Mouse (Mus musculus) CD8-positive naive resting alpha-beta T cell, adult 2 months (primary cell): Measurements from ENCODE around the gene Hoxa11.

Source experiments
- DNase-seq, 2 experiments: peaks; one replicate each; pipeline ENCODE4 v3.0.0; 2022; ENCODE audit warnings: low read depth in 2 of 2, low spot score in 2 of 2

Gene Hoxa11

GRCm38 (mm10) chr6:52221337-52221992, 24.1 kb downstream of the Hoxa11 start, which contains the start of gene Hoxa7:
TSS of gene Hoxa7 (minus strand) at chr6:52221854.
- DNase-seq = peak; percentile 76 to 78

GRCm38 (mm10) chr6:52220865-52221310, 24.7 kb downstream of the Hoxa11 start:
- no peak for DNase-seq

GRCm38 (mm10) chr6:52220003-52220864, 25.4 kb downstream of the Hoxa11 start:
- no peak for DNase-seq

- DNase-seq = no peak
These were observed 26.2 kb downstream of the Hoxa11 start for GRCm38 (mm10) chr6:52219234-52219942.

GRCm38 (mm10) chr6:52218643-52219215, 26.9 kb downstream of the Hoxa11 start:
- no peak for DNase-seq

GRCm38 (mm10) chr6:52217895-52218642, 27.5 kb downstream of the Hoxa11 start:
- DNase-seq = no peak

GRCm38 (mm10) chr6:52217459-52217768, 28.2 kb downstream of the Hoxa11 start:
- DNase-seq = no peak

GRCm38 (mm10) chr6:52216691-52217458, 28.7 kb downstream of the Hoxa11 start:
- DNase-seq = no peak

- no peak for DNase-seq
These were observed 29.7 kb downstream of the Hoxa11 start for GRCm38 (mm10) chr6:52215771-52216535.

GRCm38 (mm10) chr6:52215070-52215469, 30.5 kb downstream of the Hoxa11 start:
- no peak for DNase-seq

GRCm38 (mm10) chr6:52214271-52214670, 31.3 kb downstream of the Hoxa11 start:
- DNase-seq = no peak

GRCm38 (mm10) chr6:52213119-52213986, 32.3 kb downstream of the Hoxa11 start, which contains the start of the genes Hoxa3 and Gm28308:
TSS of gene Hoxa3 (minus strand) at chr6:52213336.
TSS of gene Gm28308 (minus strand) at chr6:52213339.
- DNase-seq = no peak

- DNase-seq = no peak
These were observed 33.0 kb downstream of the Hoxa11 start for GRCm38 (mm10) chr6:52212556-52213118.

- no peak for DNase-seq
These were observed 33.6 kb downstream of the Hoxa11 start for GRCm38 (mm10) chr6:52211961-52212360.

- DNase-seq = peak; percentile 60 to 73
These were observed 34.3 kb downstream of the Hoxa11 start for GRCm38 (mm10) chr6:52211170-52211935.

GRCm38 (mm10) chr6:52209685-52210046, 35.9 kb downstream of the Hoxa11 start:
- DNase-seq = no peak
